Mouse (Mus musculus) cerebellum, adult 2 months (tissue): Measurements from ENCODE around the gene Dip2a.

Experiments used
- CTCF ChIP-seq: fragments of 200-500 bp; IDR thresholded peaks from 2 replicates; pipeline ENCODE4 v1.5.1; 2011; ENCODE audit warnings: low read depth, mild to moderate bottlenecking, control low read depth, low read length, moderate library complexity, borderline replicate concordance; ENCODE audit not compliant: insufficient read depth
- POLR2A ChIP-seq: fragments of 200-500 bp; IDR thresholded peaks from 2 replicates; pipeline ENCODE4 v1.6.1; 2011; ENCODE audit warnings: low read length, control low read depth, borderline replicate concordance; ENCODE audit not compliant: insufficient read depth

DNA sequence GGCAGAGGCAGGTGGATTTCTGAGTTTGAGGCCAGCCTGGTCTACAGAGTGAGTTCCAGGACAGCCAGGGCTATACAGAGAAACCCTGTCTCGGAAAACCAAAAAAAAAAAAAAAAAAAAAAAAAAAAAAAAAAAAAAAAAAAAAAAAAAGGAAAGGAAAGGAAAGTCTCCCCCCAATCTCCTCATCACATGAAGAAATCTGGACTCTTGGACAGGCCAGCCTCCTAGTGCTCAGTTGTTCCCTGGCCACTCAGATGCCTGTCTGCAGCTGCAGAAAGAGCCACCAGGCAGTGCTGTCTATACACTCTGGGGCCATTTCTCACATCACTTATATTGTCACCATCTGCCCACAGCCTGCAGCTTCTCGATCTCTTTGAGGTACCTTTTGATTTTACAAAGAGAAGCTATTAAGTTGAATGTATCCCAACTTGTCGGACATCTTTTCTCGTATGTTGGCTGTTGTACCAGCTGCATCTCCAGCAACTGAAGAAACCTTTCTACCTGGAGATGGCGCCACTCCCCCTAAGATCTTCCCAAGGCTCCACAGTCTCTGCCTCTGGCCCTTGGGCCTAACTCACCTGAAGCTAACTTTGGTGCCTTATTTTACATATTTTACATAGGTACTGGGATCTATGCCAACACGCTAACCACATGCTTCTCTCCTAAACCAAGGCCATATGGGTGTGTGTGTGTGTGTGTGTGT is 18.6 kb downstream of the Dip2a start:
- no peak for TF ChIP-seq POLR2A
- peak; percentile 42; the same call in 1 of the 2 replicates for TF ChIP-seq CTCF
